28 mouse cellular contexts compared by ENCODE assay signal in the genomic region with DNA sequence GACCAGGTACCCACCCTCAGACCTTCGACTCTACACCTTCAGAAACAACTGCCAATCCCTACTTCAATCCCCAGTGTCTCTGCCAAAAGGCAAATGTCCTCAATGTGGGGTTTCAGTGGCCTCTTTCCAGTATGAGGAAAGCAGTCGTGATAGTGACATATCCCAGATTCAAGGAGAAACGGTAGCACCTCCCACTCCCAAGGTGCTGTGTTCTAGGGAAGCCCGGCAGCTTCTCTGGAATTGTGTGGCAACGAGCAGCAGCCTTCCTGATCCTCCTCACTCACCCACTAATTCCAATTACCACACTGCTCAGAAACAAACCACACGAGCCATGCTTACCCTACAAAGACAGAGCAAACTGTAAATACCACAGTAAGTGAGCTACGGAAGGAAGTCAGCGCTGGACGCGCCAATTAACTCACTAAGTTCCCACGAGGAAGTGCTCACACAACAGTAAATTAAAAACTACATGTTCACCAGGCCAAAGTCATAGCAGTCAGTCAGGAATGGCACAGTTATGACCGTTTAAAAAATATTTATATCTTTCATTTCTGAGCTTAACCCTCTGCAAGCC.
DNase-seq lines count a peak whose midpoint lies in the region; ATAC-seq lines count a peak whose summit lies in the region.
"Had no signal": no experiment of that assay in that cellular context is flagged by ENCODE, and none has a peak within 500 bp of the region (broad histone marks: within the 10 kb centered on the region; RNA-seq: fewer than 3 reads in every experiment).

No protein-coding gene starts in this region.

- no peak overlapping the region for H3K9ac ChIP-seq in embryonic facial prominence, embryonic 14.5 days (ENCODE audit: low read depth, low read length)
- H3K9ac ChIP-seq in limb, embryonic 12.5 days (replicated peaks) = no peak overlapping the region
- H3K9ac ChIP-seq: embryonic facial prominence, embryonic 12.5 days; forebrain, embryonic 13.5 days; heart, embryonic 15.5 days; hindbrain, embryonic 15.5 days; limb, embryonic 15.5 days; liver, embryonic 14.5 days; lung, embryonic 15.5 days; midbrain, embryonic 15.5 days; neural tube, embryonic 12.5 days; stomach, embryonic 15.5 days had no signal

- no peak overlapping the region for H3K4me2 ChIP-seq in embryonic facial prominence, embryonic 14.5 days (ENCODE audit: low read depth, low read length)
- no peak overlapping the region for H3K4me2 ChIP-seq in limb, embryonic 12.5 days
- H3K4me2 ChIP-seq: embryonic facial prominence, embryonic 12.5 days; forebrain, embryonic 13.5 days; heart, embryonic 15.5 days; hindbrain, embryonic 15.5 days; limb, embryonic 15.5 days; lung, embryonic 15.5 days; midbrain, embryonic 15.5 days; neural tube, embryonic 12.5 days; stomach, embryonic 15.5 days had no signal

- no peaks in the 10 kb centered on the region for H3K9me3 ChIP-seq in embryonic facial prominence, embryonic 14.5 days (ENCODE audit: control insufficient read depth, low read length)
- no peaks in the 10 kb centered on the region for H3K9me3 ChIP-seq in limb, embryonic 12.5 days
- H3K9me3 ChIP-seq: embryonic facial prominence, embryonic 12.5 days; forebrain, embryonic 13.5 days; heart, embryonic 15.5 days; hindbrain, embryonic 15.5 days; limb, embryonic 15.5 days; lung, embryonic 15.5 days; megakaryocyte, embryonic 14.5 days; midbrain, embryonic 15.5 days; neural tube, embryonic 12.5 days; stomach, embryonic 15.5 days had no signal

- DNase-seq in kidney, postnatal 10 days = peak; percentile 41
- no peak for DNase-seq in kidney, postnatal 36 days
- DNase-seq in lung, postnatal 14 days = peak; percentile 17
- no peak for DNase-seq in lung, postnatal 4 days
- DNase-seq in embryonic facial prominence, embryonic 14.5 days (ENCODE audit: low spot score) = peak; percentile 13
- DNase-seq in gastrocnemius, postnatal 10 days = no peak
- DNase-seq in cerebellum, adult 18-20 months = no peak
- DNase-seq: adrenal gland, postnatal 25 days; cerebellum, adult 11 months; cerebellum, postnatal 10 days; gastrocnemius, postnatal 25 days; heart, postnatal 36 days; kidney, adult 2 months; layer of hippocampus, adult 9-11 months; thymus, adult 18-20 months; thymus, postnatal 4 days had no signal

- H3K27ac ChIP-seq in embryonic facial prominence, embryonic 14.5 days (replicated peaks; ENCODE audit: low read depth, low read length) = no peak overlapping the region
- peak overlapping the region; percentile 64 for H3K27ac ChIP-seq in limb, embryonic 12.5 days
- H3K27ac ChIP-seq: embryonic facial prominence, embryonic 12.5 days; forebrain, embryonic 13.5 days; heart, embryonic 15.5 days; hindbrain, embryonic 15.5 days; limb, embryonic 15.5 days; liver, embryonic 14.5 days; lung, embryonic 15.5 days; midbrain, embryonic 15.5 days; neural tube, embryonic 12.5 days; stomach, embryonic 15.5 days had no signal

- no peaks in the 10 kb centered on the region for H3K4me1 ChIP-seq in embryonic facial prominence, embryonic 14.5 days (ENCODE audit: control insufficient read depth, insufficient read depth, low read length)
- peaks cover 16% of the 10 kb centered on the region for H3K4me1 ChIP-seq in limb, embryonic 12.5 days (replicated peaks)
- H3K4me1 ChIP-seq: embryonic facial prominence, embryonic 12.5 days; forebrain, embryonic 13.5 days; hindbrain, embryonic 15.5 days; limb, embryonic 15.5 days; lung, embryonic 15.5 days; midbrain, embryonic 15.5 days; neural tube, embryonic 12.5 days; stomach, embryonic 15.5 days had no signal

- H3K4me3 ChIP-seq in embryonic facial prominence, embryonic 14.5 days (ENCODE audit: low read depth, low read length) = no peak overlapping the region
- H3K4me3 ChIP-seq in limb, embryonic 12.5 days (replicated peaks) = no peak overlapping the region
- H3K4me3 ChIP-seq: embryonic facial prominence, embryonic 12.5 days; forebrain, embryonic 13.5 days; heart, embryonic 15.5 days; hindbrain, embryonic 15.5 days; limb, embryonic 15.5 days; lung, embryonic 15.5 days; megakaryocyte, embryonic 14.5 days; midbrain, embryonic 15.5 days; neural tube, embryonic 12.5 days; stomach, embryonic 15.5 days had no signal

- 0 out of 2 replicates have a peak, but pooled peaks have one; percentile 18 for ATAC-seq in embryonic facial prominence, embryonic 14.5 days (ENCODE audit: low read depth)
- no peak for ATAC-seq in limb, embryonic 12.5 days (ENCODE audit: insufficient number of reproducible peaks, insufficient read depth, low FRiP score, low TSS enrichment, low read depth)
- ATAC-seq: forebrain, embryonic 13.5 days; midbrain, embryonic 15.5 days had no signal

- 61% methylated on average over 12 of the region's 12 CpGs for WGBS in embryonic facial prominence, embryonic 14.5 days
- 52% methylated on average over 12 of the region's 12 CpGs for WGBS in limb, embryonic 12.5 days

- H3K27me3 ChIP-seq in embryonic facial prominence, embryonic 14.5 days (replicated peaks; ENCODE audit: control insufficient read depth, insufficient read depth, low read length) = no peaks in the 10 kb centered on the region
- H3K27me3 ChIP-seq in limb, embryonic 12.5 days = no peaks in the 10 kb centered on the region
- H3K27me3 ChIP-seq: embryonic facial prominence, embryonic 12.5 days; forebrain, embryonic 13.5 days; heart, embryonic 15.5 days; hindbrain, embryonic 15.5 days; limb, embryonic 15.5 days; lung, embryonic 15.5 days; megakaryocyte, embryonic 14.5 days; midbrain, embryonic 15.5 days; neural tube, embryonic 12.5 days; stomach, embryonic 15.5 days had no signal

- peaks cover 93% of the 10 kb centered on the region for H3K36me3 ChIP-seq in embryonic facial prominence, embryonic 14.5 days (ENCODE audit: control insufficient read depth, insufficient read depth, low read length)
- H3K36me3 ChIP-seq in limb, embryonic 12.5 days = peaks cover 85% of the 10 kb centered on the region

Comparison
In these comparisons a context has a peak if more than half of its experiments do, and no peak if none do; other contexts are left out.
1. DNase-seq: peak in kidney, postnatal 10 days (single experiment), lung, postnatal 14 days (single experiment) and embryonic facial prominence, embryonic 14.5 days (single experiment); none in kidney, postnatal 36 days (0 of 2), lung, postnatal 4 days (0 of 2), gastrocnemius, postnatal 10 days (single experiment) and cerebellum, adult 18-20 months (0 of 2).